Mouse (Mus musculus): Measurements from ENCODE around the gene Fem1a.

Fem1a gene

GRCm38 (mm10) chr17:56256239-56256881, at the start of gene Fem1a:
TSS of gene Fem1a (plus strand) at chr17:56256810.
- peak; percentile 98 for DNase-seq (ENCODE audit: low read depth)

GRCm38 (mm10) chr17:56206986-56207674, 49.5 kb upstream of the Fem1a start:
- no peak for DNase-seq (ENCODE audit: low read depth)

GRCm38 (mm10) chr17:56207963-56208530, 48.6 kb upstream of the Fem1a start:
- no peak for DNase-seq (ENCODE audit: low read depth)

DNA sequence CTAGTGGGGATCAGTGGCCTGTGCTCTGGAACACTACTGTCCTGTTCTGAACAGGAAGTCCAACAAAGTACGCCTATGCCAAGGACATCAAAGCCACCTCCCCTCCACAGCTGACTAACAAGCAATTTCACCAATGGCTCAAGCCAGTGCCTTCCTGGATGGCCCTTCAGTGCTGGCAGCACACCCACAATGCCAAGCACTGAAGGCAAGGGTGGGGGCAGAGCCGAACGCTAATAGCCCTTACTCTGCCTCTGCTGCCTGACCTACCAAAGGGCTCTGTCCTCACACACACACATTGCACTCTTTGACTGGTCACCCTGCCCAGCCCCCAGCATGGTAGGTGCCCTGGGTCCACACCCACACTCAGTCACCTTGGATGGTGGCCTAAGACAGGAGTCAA, 47.8 kb upstream of the Fem1a start:
- no peak for DNase-seq (ENCODE audit: low read depth)

- no peak for DNase-seq (ENCODE audit: low read depth)
Observed at GRCm38 (mm10) chr17:56211090-56211489, 45.5 kb upstream of the Fem1a start.

GRCm38 (mm10) chr17:56212676-56213075, 43.9 kb upstream of the Fem1a start:
- no peak for DNase-seq (ENCODE audit: low read depth)

DNA sequence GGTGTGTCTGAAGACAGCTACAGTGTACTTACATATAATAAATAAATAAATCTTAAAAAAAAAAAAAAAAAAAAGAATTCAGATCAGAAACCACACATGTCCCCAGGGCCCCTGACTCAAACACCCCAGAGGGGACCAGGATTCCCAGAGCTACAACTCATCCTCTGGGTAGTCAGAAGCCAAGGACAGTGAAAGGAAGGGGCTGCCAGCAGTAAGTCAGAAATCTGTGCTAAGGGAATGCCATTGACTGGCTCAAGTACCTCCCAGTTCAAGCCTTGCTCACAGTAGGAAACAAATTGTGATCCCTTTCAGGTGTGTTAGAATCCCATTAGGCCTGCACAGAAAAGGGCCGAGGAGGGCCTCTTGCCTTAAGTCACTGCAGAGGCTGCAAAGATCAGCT, 42.4 kb upstream of the Fem1a start:
- DNase-seq (ENCODE audit: low read depth), result no peak

DNA sequence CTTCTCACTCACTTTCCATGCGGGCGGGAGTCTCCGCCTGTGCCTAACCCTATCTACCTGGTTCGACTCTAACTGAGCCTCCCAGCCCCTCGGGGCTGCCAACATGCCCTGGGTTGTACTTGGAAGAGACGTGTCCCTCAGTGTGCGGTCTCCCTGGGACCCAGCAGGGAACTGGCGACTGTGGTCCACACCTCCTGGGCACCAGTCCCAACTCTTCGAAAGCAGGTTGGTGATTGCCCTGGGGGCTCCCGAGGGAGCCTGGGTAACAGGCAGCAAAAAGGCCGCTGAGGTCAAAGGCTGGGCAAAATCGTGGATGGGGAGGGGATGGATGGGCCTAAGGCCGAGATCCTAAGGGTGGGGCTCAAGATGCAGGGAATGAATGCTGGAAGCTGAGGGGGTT, 38.9 kb upstream of the Fem1a start:
- no peak for DNase-seq (ENCODE audit: low read depth)

DNA sequence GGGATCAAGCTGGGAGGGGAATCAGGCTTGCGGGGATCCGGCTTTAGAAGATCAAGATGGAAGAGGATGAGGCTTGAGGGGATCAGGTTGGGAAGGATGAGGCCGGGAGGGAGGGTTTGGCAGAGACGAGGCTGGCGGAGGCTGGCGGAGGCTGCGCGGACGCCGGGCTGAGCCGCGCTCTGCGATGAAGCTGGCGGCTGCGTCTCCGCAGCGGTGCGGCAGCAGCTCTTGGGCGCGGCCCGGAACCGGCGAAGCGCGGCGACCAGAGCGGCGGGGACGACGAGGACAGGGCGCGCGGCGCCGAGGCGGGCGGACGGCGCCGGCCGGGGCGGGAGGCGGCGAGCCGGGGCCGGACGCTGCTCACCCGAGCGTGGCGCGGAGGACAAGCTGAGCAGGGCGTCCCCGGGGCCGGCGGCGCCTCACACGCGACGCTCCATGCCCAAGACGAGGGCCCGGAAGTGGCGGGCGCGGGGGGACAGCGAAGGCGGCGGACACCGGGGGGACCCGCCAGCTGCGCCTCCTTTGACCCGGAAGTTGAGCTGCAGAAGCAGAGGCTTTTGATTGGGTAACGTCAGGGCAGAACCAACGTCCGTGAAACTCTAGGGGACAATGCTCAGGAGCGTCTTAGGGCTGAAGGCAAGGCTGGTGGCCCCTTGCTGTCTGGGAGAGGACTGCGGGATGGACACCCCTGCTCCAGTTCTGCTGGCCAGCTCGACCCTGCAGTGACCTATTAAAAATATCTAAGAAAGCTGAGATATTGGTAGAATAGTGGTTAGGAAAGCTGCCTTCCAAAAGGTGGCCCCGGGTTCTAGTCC, 38.0 kb upstream of the Fem1a start, which contains the start of gene Dpp9:
Dpp9 (minus strand) TSS at position 529 of the 815 bp plus-strand sequence.
- peak; percentile 96 for DNase-seq (ENCODE audit: low read depth)

DNA sequence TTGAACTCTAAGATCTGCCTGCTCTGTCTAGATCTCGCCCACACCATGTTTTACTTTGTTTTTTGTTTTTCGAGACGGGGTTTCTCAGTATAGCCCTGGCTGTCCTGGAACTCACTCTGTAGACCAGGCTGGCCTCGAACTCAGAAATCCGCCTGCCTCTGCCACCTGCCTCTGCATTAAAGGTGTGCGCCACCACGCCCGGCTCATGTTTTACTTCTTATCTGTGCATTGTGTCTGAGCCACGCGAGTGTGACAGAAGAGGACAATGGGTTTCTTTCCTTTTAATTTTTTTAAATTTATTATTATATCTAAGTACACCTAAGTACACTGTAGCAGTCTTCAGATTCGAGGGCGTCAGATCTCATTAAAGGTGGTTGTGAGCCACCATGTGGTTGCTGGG, 37.4 kb upstream of the Fem1a start:
- no peak for DNase-seq (ENCODE audit: low read depth)

GRCm38 (mm10) chr17:56219805-56220204, 36.8 kb upstream of the Fem1a start:
- DNase-seq (ENCODE audit: low read depth), result no peak

DNA sequence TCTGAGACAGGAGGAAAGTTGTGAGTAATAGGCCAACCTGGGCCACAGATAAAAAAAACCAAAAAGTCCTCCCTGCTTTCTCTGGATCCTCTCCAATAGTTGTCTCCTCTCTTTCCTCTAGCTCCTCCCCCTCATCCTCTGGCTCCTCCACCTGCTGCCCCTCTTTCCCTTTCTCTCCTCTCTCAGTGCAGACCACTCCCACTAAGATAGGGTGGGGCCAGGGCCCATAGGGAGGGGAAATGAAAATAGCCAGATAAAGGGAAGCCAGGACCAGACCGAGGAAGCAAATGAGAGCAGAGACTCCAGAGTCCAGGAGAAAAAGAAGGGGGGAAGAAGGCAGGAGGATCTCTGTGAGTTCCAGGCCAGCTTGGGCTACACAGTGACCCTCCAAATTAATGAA, 31.7 kb upstream of the Fem1a start:
- DNase-seq (ENCODE audit: low read depth), result no peak

- no peak for DNase-seq (ENCODE audit: low read depth)
Observed at GRCm38 (mm10) chr17:56226566-56226965, 30.0 kb upstream of the Fem1a start.

DNA sequence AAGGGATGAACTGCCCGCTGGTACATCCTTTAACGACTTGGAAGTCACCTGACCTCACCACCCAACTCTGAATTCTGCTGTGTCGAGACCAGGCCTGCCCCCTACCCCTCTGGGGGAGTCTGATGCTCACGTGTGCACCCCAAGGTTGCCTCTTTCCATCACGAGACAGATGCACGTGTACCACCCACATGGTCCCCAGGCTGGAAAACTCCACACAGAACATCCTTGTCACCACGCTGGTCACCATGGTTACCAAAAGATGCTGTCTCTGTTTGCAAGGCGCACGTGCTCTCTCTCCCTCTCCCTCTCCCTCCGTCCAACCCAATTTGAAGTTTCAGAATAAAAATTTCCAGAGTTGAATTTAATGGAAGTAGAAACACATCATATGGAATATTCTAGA, 26.7 kb upstream of the Fem1a start:
- DNase-seq (ENCODE audit: low read depth), result no peak

DNA sequence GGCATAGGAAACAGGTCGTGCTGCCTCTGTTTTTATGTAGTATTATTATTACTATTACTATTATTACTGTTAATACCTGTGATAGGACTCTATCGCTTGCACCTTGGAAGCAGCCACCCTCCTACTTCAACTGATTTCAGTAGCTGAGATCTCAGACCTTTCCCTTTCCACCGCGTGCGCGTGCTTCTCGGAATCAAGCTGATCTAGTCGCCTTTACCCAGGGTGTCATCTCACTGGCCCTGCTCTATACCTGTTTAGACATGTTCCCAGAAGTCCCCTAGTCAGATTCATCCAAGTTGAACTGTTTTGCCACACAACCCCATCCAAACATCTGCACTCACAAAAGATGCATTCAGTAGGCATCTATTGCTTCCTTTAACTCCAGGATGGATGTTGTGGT, 23.2 kb upstream of the Fem1a start:
- DNase-seq (ENCODE audit: low read depth), result no peak

DNA sequence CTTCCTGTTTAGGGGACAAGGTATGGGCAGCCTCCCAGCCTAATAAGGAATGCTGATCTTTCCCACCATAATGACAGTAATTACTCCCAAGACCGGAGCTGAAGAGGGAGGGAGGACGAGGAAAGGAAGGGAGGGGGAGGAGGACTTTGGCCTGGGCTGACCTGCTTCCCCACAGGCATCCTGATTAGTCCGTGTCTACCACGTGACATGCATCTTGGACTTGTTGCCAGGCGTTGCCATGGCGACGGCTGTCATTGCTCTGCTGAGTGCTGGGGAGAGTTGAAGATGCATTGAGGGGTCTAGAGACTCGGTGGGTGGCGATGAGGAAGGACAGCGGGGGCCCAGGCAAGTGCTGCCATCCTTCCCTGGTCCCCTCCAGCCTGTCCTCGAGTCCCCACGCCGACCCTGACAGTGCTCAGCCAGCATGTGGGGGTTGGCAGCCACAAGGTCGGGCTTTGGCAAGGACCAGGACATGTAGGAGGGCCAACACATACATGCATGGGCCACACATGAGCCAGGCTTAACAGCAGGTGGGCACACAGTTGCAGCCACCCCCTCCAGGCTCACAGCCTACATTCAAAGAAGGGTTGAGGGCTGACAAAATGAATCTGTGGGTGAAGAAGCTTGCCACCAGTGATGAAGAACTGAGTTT, 22.7 kb upstream of the Fem1a start:
- DNase-seq (ENCODE audit: low read depth), result no peak

DNA sequence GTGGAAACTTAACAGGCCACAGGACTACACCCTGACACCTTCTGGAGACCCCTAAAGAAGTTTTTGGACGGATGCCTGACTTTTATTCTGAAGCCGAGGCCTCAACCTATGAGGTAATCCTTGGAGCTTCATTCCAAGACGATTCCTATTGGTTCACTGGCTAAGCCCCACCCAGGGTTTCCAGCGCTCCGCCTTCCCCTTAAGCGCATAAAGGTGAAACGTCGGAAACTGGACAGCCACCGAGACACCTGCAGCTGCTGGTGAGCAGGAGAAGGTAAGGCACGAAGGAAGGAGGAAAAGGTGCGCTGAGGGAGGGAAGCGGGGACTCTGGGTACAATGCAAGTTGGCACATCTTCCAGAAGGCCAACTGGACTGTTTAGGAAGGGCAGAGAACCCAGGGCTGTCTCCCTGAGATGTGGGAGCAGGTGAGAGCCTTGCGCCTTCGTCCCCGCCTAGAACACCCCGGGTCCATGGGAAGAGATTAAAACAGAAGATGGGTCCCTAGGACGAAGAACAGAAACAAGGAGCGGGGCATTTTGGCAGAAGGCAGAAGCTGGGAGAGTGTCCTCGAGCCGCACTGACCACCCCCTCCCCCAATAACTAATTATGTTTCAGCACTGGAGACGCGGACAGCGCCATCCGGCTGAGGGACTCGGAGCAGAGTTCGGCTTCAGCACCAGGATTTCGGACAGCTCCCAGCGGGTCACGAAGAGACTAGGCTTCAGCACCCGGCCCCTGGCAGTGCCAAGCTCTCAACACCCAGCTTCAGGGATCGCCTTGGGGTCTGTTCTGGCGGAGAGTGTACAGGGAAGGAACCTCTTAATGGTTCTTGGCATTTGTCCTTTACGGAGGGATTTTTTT, 14.8 kb upstream of the Fem1a start:
- no peak for DNase-seq (ENCODE audit: low read depth)

GRCm38 (mm10) chr17:56245608-56246007, 11.0 kb upstream of the Fem1a start:
- DNase-seq (ENCODE audit: low read depth), result no peak

DNA sequence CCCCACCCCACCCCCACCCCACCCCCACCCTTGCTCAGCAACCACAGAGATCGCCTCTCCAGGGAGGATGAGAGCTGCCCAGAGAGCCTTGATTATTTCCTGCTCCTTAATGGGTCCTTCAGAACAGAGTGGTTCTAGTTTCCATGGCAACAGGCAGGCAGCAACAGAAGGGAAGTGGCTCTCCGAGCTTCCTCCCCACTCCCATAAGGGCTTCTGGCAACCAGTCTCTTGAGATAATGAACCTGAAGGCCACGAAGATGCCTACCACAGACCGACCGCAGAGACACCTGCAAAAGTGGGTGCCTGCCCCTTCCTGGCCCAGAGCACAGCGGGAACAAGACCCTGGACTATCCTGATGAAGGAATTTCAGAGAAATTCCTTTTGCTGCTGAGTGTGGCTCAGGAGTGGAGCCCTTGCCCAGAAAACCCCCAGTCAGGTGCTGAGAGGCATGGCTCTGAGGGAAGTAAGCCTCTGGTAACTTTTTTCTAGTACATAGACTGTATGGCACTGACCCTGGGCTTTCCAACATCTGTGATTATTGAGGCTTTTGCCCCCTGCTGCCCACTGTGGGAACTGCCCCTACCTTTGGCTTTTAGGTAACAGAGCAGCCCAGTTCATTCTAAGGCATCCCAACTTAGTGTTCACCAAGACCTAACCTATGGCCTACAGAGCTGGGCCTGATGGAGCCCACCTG, 5.3 kb upstream of the Fem1a start:
- DNase-seq (ENCODE audit: low read depth), result no peak

- no peak for DNase-seq (ENCODE audit: low read depth)
Observed at GRCm38 (mm10) chr17:56254695-56255094, 1.9 kb upstream of the Fem1a start.

DNA sequence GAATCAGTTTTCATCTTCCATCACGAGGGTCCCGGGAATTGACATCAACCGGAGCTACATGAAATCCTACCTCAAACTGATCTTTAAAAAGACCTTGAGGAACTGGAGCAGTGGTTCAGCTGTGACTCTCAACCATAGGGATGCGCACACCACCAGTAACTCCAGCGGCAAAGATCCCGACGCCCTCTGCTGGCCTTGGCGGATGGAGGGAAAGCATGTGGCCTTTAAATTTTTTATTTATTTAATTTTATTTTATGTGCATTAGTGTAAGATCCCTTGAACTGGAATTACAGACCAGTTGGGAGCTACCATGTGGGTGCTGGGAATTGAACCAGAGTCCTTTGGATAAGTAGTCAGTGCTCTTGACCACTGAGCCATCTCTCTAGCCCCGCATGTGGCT, 1.2 kb upstream of the Fem1a start:
- no peak for DNase-seq (ENCODE audit: low read depth)
